Mouse (Mus musculus) ES-E14 (cell line): ENCODE results near the gene Trim2.

Source experiments
- CHD2 ChIP-seq: IDR thresholded peaks from 2 replicates; pipeline ENCODE4 v1.6.1; 2014; ENCODE audit warnings: mild to moderate bottlenecking, low read depth, low read length, inconsistent platforms
- HCFC1 ChIP-seq: IDR thresholded peaks from 2 replicates; pipeline ENCODE4 v1.6.1; 2012; ENCODE audit warnings: low read length, inconsistent platforms, borderline replicate concordance; ENCODE audit not compliant: insufficient read depth
- MAFK ChIP-seq: IDR thresholded peaks from 2 replicates; pipeline ENCODE4 v1.6.1; 2014; ENCODE audit warnings: mild to moderate bottlenecking, low read depth, low read length, inconsistent platforms; ENCODE audit not compliant: insufficient read depth
- ZC3H11A ChIP-seq: IDR thresholded peaks from 2 replicates; pipeline ENCODE4 v1.6.1; 2012; ENCODE audit warnings: low read depth, mild to moderate bottlenecking, inconsistent platforms, low read length, borderline replicate concordance

DNA sequence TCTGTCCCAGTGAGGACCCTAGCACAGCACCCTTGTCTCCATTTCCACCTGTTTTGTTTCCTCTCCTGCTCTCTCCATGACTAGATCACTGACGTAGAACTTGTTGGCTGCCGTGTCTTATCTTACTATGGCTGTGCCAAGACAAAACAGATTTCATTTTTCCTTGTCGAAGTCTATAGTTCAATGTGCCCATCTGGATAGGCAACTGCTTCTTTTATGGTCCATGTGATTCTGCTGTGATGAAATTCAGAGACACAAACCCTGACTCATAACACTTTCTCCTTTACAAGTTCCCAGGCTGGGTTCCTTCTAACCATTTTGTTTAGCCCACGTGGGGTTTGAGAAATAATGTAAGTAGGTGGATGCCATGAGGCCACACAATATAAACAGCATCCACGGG lies 140.6 kb downstream of the Trim2 start:
- TF ChIP-seq MAFK (no peak), HCFC1 (no peak), ZC3H11A (no peak), CHD2 (no peak)
